In genomic region chr1:78706338-78706737, GRCm38 (mm10) we compare ENCODE assay signal across 24 mouse cellular contexts.
"Had no signal": no experiment of that assay in that cellular context is flagged by ENCODE, and none has a peak within 500 bp of the region (broad histone marks: within the 10 kb centered on the region; RNA-seq: fewer than 3 reads in every experiment).

No protein-coding gene starts in this region.

- H3K4me2 ChIP-seq: heart, embryonic 11.5 days; hindbrain, embryonic 12.5 days; hindbrain, embryonic 14.5 days; intestine, embryonic 15.5 days; limb, embryonic 12.5 days; liver, embryonic 11.5 days had no signal

- H3K27me3 ChIP-seq: hindbrain, embryonic 12.5 days; intestine, embryonic 15.5 days; limb, embryonic 12.5 days had no signal

- ATAC-seq: hindbrain, embryonic 16.5 days; inflammation-experienced regulatory T-cells, adult 6 months; intestine, embryonic 15.5 days; intestine, postnatal 0 days had no signal

- DNase-seq: gastrocnemius, adult 2 months; gastrocnemius, postnatal 10 days; gastrocnemius, postnatal 25 days; heart, adult 2 months; heart, postnatal 10 days; heart, postnatal 4 days; kidney, adult 18-20 months; kidney, adult 8-10 months; kidney, postnatal 14 days; kidney, postnatal 4 days; liver had no signal

- H3K27ac ChIP-seq: gastrocnemius, adult 2 months; heart, adult 2 months; hindbrain, embryonic 10.5 days; hindbrain, embryonic 12.5 days; hindbrain, embryonic 14.5 days; intestine, embryonic 15.5 days; layer of hippocampus, adult 2 months; left cerebral cortex, adult 2 months; limb, embryonic 10.5 days; limb, embryonic 12.5 days had no signal

- H3K4me1 ChIP-seq: hindbrain, embryonic 10.5 days; hindbrain, embryonic 12.5 days; limb, embryonic 10.5 days; limb, embryonic 12.5 days had no signal

- H3K9ac ChIP-seq: hindbrain, embryonic 12.5 days; hindbrain, embryonic 14.5 days; intestine, embryonic 15.5 days; limb, embryonic 12.5 days had no signal

- H3K4me3 ChIP-seq: gastrocnemius, adult 2 months; heart, adult 2 months; hindbrain, embryonic 10.5 days; hindbrain, embryonic 12.5 days; intestine, embryonic 15.5 days; layer of hippocampus, adult 2 months; left cerebral cortex, adult 2 months; limb, embryonic 10.5 days; limb, embryonic 12.5 days had no signal

- H3K9me3 ChIP-seq: hindbrain, embryonic 10.5 days; hindbrain, embryonic 12.5 days; intestine, embryonic 15.5 days; limb, embryonic 10.5 days; limb, embryonic 12.5 days had no signal
